In genomic region chr10:86778398-86779116, GRCm38 (mm10) we compare ENCODE assay signal across 8 mouse cellular contexts. TPM values are rescaled to one million over a fixed set of nuclear protein-coding genes. Genes with fewer than 3 reads are reported as not detected.
A peak's percentile ranks its signal among the peaks of the same experiment; 100 is the strongest.
DNase-seq lines count a peak whose midpoint lies in the region; ATAC-seq lines count a peak whose summit lies in the region.

Nt5dc3 (plus strand) TSS chr10:86779005.

- H3K9ac ChIP-seq in hindbrain, embryonic 11.5 days (ENCODE audit: low read depth, low read length), result peak within 1 kb of the TSS; percentile 59

- peaks cover 9% of the 10 kb centered on the region; the same call in 1 of the 2 replicates for H3K27me3 ChIP-seq in hindbrain, embryonic 11.5 days (ENCODE audit: control insufficient read depth, insufficient read depth, low read length)

- peak; percentile 97 for ATAC-seq in hindbrain, embryonic 11.5 days (ENCODE audit: low FRiP score)

- peak within 1 kb of the TSS; percentile 24; the same call in 1 of the 2 replicates for H3K27ac ChIP-seq in hindbrain, embryonic 11.5 days (ENCODE audit: low read depth, low read length)

- peak within 1 kb of the TSS; percentile 99 for H3K4me2 ChIP-seq in hindbrain, embryonic 11.5 days (replicated peaks; ENCODE audit: low read depth, low read length)

- WGBS in hindbrain, embryonic 11.5 days, result under 1% methylated on average over 40 of the region's 44 CpGs

- H3K9me3 ChIP-seq in hindbrain, embryonic 11.5 days (ENCODE audit: control insufficient read depth, low read length), result no peaks in the 10 kb centered on the region

- peak within 1 kb of the TSS; percentile 65 for H3K4me3 ChIP-seq in hindbrain, embryonic 11.5 days (ENCODE audit: low read depth, low read length)

- no peaks in the 10 kb centered on the region for H3K36me3 ChIP-seq in hindbrain, embryonic 11.5 days (ENCODE audit: control insufficient read depth, insufficient read depth, low read length)

- H3K4me1 ChIP-seq in hindbrain, embryonic 11.5 days (replicated peaks; ENCODE audit: control insufficient read depth, insufficient read depth, low read length), result peaks cover 4% of the 10 kb centered on the region; the same call in 1 of the 2 replicates

- DNase-seq in Muller cell, postnatal 12 days (ENCODE audit: inconsistent ontology term), result peak; percentile 99
- DNase-seq in cerebellum, adult 9-11 months, result peak; percentile 99
- DNase-seq in frontal cortex, adult 2 months (ENCODE audit: extremely low spot score in 1 of 2, low spot score in 1 of 2), result peak; percentile 81 to 94
- peak; percentile 96 for DNase-seq in hindbrain, embryonic 11.5 days (ENCODE audit: low spot score)
- peak; percentile 85 to 92 for DNase-seq in layer of hippocampus, postnatal 10 days (ENCODE audit: low spot score in 2 of 2)
- peak; percentile 99 for DNase-seq in lung, postnatal 10 days
- peak; percentile 96 for DNase-seq in ovary, postnatal 36 days (ENCODE audit: low spot score)
- peak; percentile 95 for DNase-seq in thymus, postnatal 25 days

RNA-seq across cellular contexts. Expression of gene Nt5dc3, which starts in this region (rescaled TPM):
- polyA plus RNA-seq in frontal cortex, adult 2 months (2012; rRNA removed), result 34.4 and 34.7 TPM in 2 replicates
- polyA plus RNA-seq in hindbrain, embryonic 11.5 days (2014; fragmentation: Nextera tagmentation; extraction: Ambion mirVana), result 1.5 and 1.7 TPM in 2 replicates
- total RNA-seq in layer of hippocampus, postnatal 10 days (2021), result 100 to 1,000 TPM in 1 of 2 experiments, 10 to 100 TPM in 1; 86.3 to 102 TPM

Comparison
In these comparisons a context has a peak if more than half of its experiments do, and no peak if none do; other contexts are left out.
1. Peak in every context shown above with its lines: DNase-seq, ATAC-seq, H3K4me3 ChIP-seq and H3K27ac ChIP-seq.
2. RNA of gene Nt5dc3 (polyA plus RNA-seq): 34.4 to 34.7 TPM in frontal cortex, adult 2 months; 1.5 to 1.7 TPM in hindbrain, embryonic 11.5 days; every median in the first group is over 10 times any median in the second.